In genomic region chr2:155540822-155541458, GRCm38 (mm10) we compare ENCODE assay signal across 9 mouse cellular contexts. TPM values are rescaled to one million over a fixed set of nuclear protein-coding genes. Genes with fewer than 3 reads are reported as not detected.
DNase-seq lines count a peak whose midpoint lies in the region; ATAC-seq and TF ChIP-seq lines count a peak whose summit lies in the region.
"Had no signal": no experiment of that assay in that cellular context is flagged by ENCODE, and none has a peak within 500 bp of the region (broad histone marks: within the 10 kb centered on the region; RNA-seq: fewer than 3 reads in every experiment).

No protein-coding gene starts in this region.

- no peak for ATAC-seq in liver, postnatal 0 days
- no peak for ATAC-seq in liver, embryonic 12.5 days
- ATAC-seq in monocyte, adult 5-6 weeks (replicated peaks; ENCODE audit: insufficient number of reproducible peaks, low FRiP score, low TSS enrichment, poor library complexity, severe bottlenecking) = peak; percentile 43; the same call in 1 of the 2 replicates
- ATAC-seq in hindbrain, postnatal 0 days = no peak

- no peak overlapping the region for H3K9ac ChIP-seq in liver, postnatal 0 days (replicated peaks)
- H3K9ac ChIP-seq in liver, embryonic 12.5 days = no peak overlapping the region
- H3K9ac ChIP-seq in hindbrain, postnatal 0 days (replicated peaks; ENCODE audit: low read length) = no peak overlapping the region
- H3K9ac ChIP-seq: hindbrain, embryonic 15.5 days had no signal

- no peak overlapping the region for H3K4me3 ChIP-seq in liver, postnatal 0 days (ENCODE audit: low read depth, low read length)
- H3K4me3 ChIP-seq in liver, embryonic 12.5 days = no peak overlapping the region
- no peak overlapping the region for H3K4me3 ChIP-seq in brown adipose tissue, adult 24 weeks (ENCODE audit: insufficient read depth, low read depth, low read length)
- H3K4me3 ChIP-seq in hindbrain, postnatal 0 days (ENCODE audit: low read length) = no peak overlapping the region
- H3K4me3 ChIP-seq: hindbrain, embryonic 15.5 days had no signal

- no peak for TF ChIP-seq CTCF in liver, postnatal 0 days (IDR thresholded peaks at IDR 0.05; ENCODE audit: low read depth)
- TF ChIP-seq CTCF in hindbrain, postnatal 0 days (IDR thresholded peaks at IDR 0.05; ENCODE audit: low read depth) = no peak

- no peak for DNase-seq in liver, postnatal 0 days
- DNase-seq in heart, adult 8-10 months (ENCODE audit: low spot score) = peak; percentile 45
- DNase-seq in layer of hippocampus, postnatal 14 days (ENCODE audit: low spot score in 2 of 2) = no peak
- no peak for DNase-seq in hindbrain, postnatal 0 days (ENCODE audit: low spot score)
- no peak for DNase-seq in liver

- H3K9me3 ChIP-seq in liver, postnatal 0 days (ENCODE audit: low read length) = no peaks in the 10 kb centered on the region
- H3K9me3 ChIP-seq in liver, embryonic 12.5 days (replicated peaks) = no peaks in the 10 kb centered on the region
- no peaks in the 10 kb centered on the region for H3K9me3 ChIP-seq in hindbrain, postnatal 0 days (ENCODE audit: low read length)
- H3K9me3 ChIP-seq: hindbrain, embryonic 15.5 days had no signal

- H3K4me2 ChIP-seq in liver, postnatal 0 days (ENCODE audit: low read depth, low read length) = no peak overlapping the region
- H3K4me2 ChIP-seq in liver, embryonic 12.5 days = no peak overlapping the region
- H3K4me2 ChIP-seq in hindbrain, postnatal 0 days (ENCODE audit: low read depth, low read length) = no peak overlapping the region
- H3K4me2 ChIP-seq: hindbrain, embryonic 15.5 days had no signal

- 53% methylated on average over 6 of the region's 6 CpGs for WGBS in liver, postnatal 0 days (ENCODE audit: insufficient replicate concordance)
- 64% methylated on average over 6 of the region's 6 CpGs for WGBS in liver, embryonic 12.5 days (ENCODE audit: insufficient replicate concordance)
- 47% methylated on average over 6 of the region's 6 CpGs for WGBS in hindbrain, postnatal 0 days

- no peaks in the 10 kb centered on the region for H3K36me3 ChIP-seq in liver, postnatal 0 days (replicated peaks; ENCODE audit: insufficient read depth, low read length)
- H3K36me3 ChIP-seq in liver, embryonic 12.5 days = no peaks in the 10 kb centered on the region
- no peaks in the 10 kb centered on the region for H3K36me3 ChIP-seq in hindbrain, postnatal 0 days (ENCODE audit: insufficient read depth, low read length)
- H3K36me3 ChIP-seq: hindbrain, embryonic 15.5 days had no signal

- no peaks in the 10 kb centered on the region for H3K27me3 ChIP-seq in liver, postnatal 0 days (ENCODE audit: insufficient read depth, low read length)
- H3K27me3 ChIP-seq in liver, embryonic 12.5 days (replicated peaks) = no peaks in the 10 kb centered on the region
- no peaks in the 10 kb centered on the region for H3K27me3 ChIP-seq in hindbrain, postnatal 0 days (ENCODE audit: insufficient read depth, low read length)
- H3K27me3 ChIP-seq: hindbrain, embryonic 15.5 days had no signal

- H3K4me1 ChIP-seq in liver, postnatal 0 days (ENCODE audit: insufficient read depth) = peaks cover 9% of the 10 kb centered on the region; the same call in 1 of the 2 replicates
- peaks cover 18% of the 10 kb centered on the region for H3K4me1 ChIP-seq in liver, embryonic 12.5 days
- H3K4me1 ChIP-seq in brown adipose tissue, adult 24 weeks (ENCODE audit: control insufficient read depth, insufficient read depth, insufficient read length, low read length) = no peaks in the 10 kb centered on the region
- H3K4me1 ChIP-seq in hindbrain, postnatal 0 days (ENCODE audit: insufficient read depth, low read length) = no peaks in the 10 kb centered on the region
- H3K4me1 ChIP-seq: hindbrain, embryonic 15.5 days had no signal

- TF ChIP-seq EP300 in liver, postnatal 0 days (IDR thresholded peaks at IDR 0.05; ENCODE audit: low read depth) = no peak

- H3K27ac ChIP-seq in liver, postnatal 0 days (ENCODE audit: low read depth) = 0 out of 2 replicates have a peak overlapping the region, but pooled peaks have one; percentile 16
- no peak overlapping the region for H3K27ac ChIP-seq in liver, embryonic 12.5 days
- H3K27ac ChIP-seq in brown adipose tissue, adult 24 weeks (replicated peaks; ENCODE audit: low read depth, low read length) = peak overlapping the region; percentile 12; the same call in 1 of the 2 replicates
- no peak overlapping the region for H3K27ac ChIP-seq in hindbrain, postnatal 0 days
- H3K27ac ChIP-seq: hindbrain, embryonic 15.5 days had no signal

RNA-seq across cellular contexts. Expression of gene Ggt7, which starts 22.9 kb away (rescaled TPM):
- polyA plus RNA-seq in liver, postnatal 0 days (2015; fragmentation: Nextera tagmentation; extraction: Ambion mirVana) = 0.22 and 0.25 TPM in 2 replicates
- polyA plus RNA-seq in liver, embryonic 12.5 days (2016; fragmentation: Nextera tagmentation; extraction: Ambion mirVana) = 0.54 and 0.86 TPM in 2 replicates
- polyA plus RNA-seq in brown adipose tissue, adult 24 weeks (2012; ENCODE audit: insufficient read depth, insufficient read length, missing spikeins) = not detected in 2 replicates
- 1 to 10 TPM in 1 of 4 experiments, under 1 TPM in 3; 0.62 to 1.0 (median 0.85) TPM for total RNA-seq in heart, adult 8-10 months (2022)
- total RNA-seq in monocyte, adult 5-6 weeks (2017) = 0.64 to 1.5 TPM (median 1.1 TPM) in 3 replicates
- total RNA-seq in layer of hippocampus, postnatal 14 days (2021) = 100 to 1,000 TPM; 107 to 119 TPM
- 201 and 255 TPM in 2 replicates for total RNA-seq in hindbrain, postnatal 0 days (2014; rRNA removed)
- polyA plus RNA-seq in hindbrain, postnatal 0 days (2015; fragmentation: Nextera tagmentation; extraction: Ambion mirVana) = 97.5 and 104 TPM in 2 replicates

RNA-seq across cellular contexts. Expression of gene Acss2, which starts 23.2 kb away (rescaled TPM):
- 7.5 and 8.2 TPM in 2 replicates for polyA plus RNA-seq in liver, postnatal 0 days (2015; fragmentation: Nextera tagmentation; extraction: Ambion mirVana)
- polyA plus RNA-seq in liver, embryonic 12.5 days (2016; fragmentation: Nextera tagmentation; extraction: Ambion mirVana) = 25.1 and 27.1 TPM in 2 replicates
- polyA plus RNA-seq in brown adipose tissue, adult 24 weeks (2012; ENCODE audit: insufficient read depth, insufficient read length, missing spikeins) = 514 and 528 TPM in 2 replicates
- 10 to 100 TPM; 30.9 to 37.7 (median 35.5) TPM for total RNA-seq in heart, adult 8-10 months (2022)
- total RNA-seq in monocyte, adult 5-6 weeks (2017) = 29.5 to 53.8 TPM (median 36.7 TPM) in 3 replicates
- total RNA-seq in layer of hippocampus, postnatal 14 days (2021) = 10 to 100 TPM; 60.4 to 63.1 TPM
- total RNA-seq in hindbrain, postnatal 0 days (2014; rRNA removed) = 40.0 and 42.7 TPM in 2 replicates
- 23.7 and 27.5 TPM in 2 replicates for polyA plus RNA-seq in hindbrain, postnatal 0 days (2015; fragmentation: Nextera tagmentation; extraction: Ambion mirVana)

RNA-seq across cellular contexts. Expression of gene Gss, which starts 51.7 kb away (rescaled TPM):
- 48.9 and 49.3 TPM in 2 replicates for polyA plus RNA-seq in liver, postnatal 0 days (2015; fragmentation: Nextera tagmentation; extraction: Ambion mirVana)
- 64.0 and 64.1 TPM in 2 replicates for polyA plus RNA-seq in liver, embryonic 12.5 days (2016; fragmentation: Nextera tagmentation; extraction: Ambion mirVana)
- polyA plus RNA-seq in brown adipose tissue, adult 24 weeks (2012; ENCODE audit: insufficient read depth, insufficient read length, missing spikeins) = 15.7 and 25.5 TPM in 2 replicates
- total RNA-seq in heart, adult 8-10 months (2022) = 10 to 100 TPM; 14.2 to 15.6 (median 14.6) TPM
- total RNA-seq in monocyte, adult 5-6 weeks (2017) = 30.1 to 47.6 TPM (median 35.5 TPM) in 3 replicates
- 10 to 100 TPM; 14.5 to 16.4 TPM for total RNA-seq in layer of hippocampus, postnatal 14 days (2021)
- 5.6 and 14.7 TPM in 2 replicates for total RNA-seq in hindbrain, postnatal 0 days (2014; rRNA removed)
- polyA plus RNA-seq in hindbrain, postnatal 0 days (2015; fragmentation: Nextera tagmentation; extraction: Ambion mirVana) = 15.3 and 15.4 TPM in 2 replicates

Comparison
In these comparisons a context has a peak if more than half of its experiments do, and no peak if none do; other contexts are left out.
1. H3K27ac ChIP-seq: peak in liver, postnatal 0 days (single experiment) and brown adipose tissue, adult 24 weeks (single experiment); none in liver, embryonic 12.5 days (single experiment) and hindbrain, postnatal 0 days (single experiment).
2. RNA of gene Ggt7, which starts 22.9 kb away (total RNA-seq): 201 to 255 TPM in hindbrain, postnatal 0 days and 107 to 119 TPM in layer of hippocampus, postnatal 14 days; 0.64 to 1.5 TPM in monocyte, adult 5-6 weeks and 0.62 to 1.0 TPM in heart, adult 8-10 months; every median in the first group is over 10 times any median in the second.